Mouse (Mus musculus): ENCODE results near the gene Diaph3.
A peak's percentile ranks its signal among the peaks of the same experiment; 100 is the strongest.
"Not testable (repeated sequence)": the region's sequence is repeated elsewhere in the genome, so short reads cannot be mapped to it uniquely, and the experiment has no call there.

Diaph3 gene

DNA sequence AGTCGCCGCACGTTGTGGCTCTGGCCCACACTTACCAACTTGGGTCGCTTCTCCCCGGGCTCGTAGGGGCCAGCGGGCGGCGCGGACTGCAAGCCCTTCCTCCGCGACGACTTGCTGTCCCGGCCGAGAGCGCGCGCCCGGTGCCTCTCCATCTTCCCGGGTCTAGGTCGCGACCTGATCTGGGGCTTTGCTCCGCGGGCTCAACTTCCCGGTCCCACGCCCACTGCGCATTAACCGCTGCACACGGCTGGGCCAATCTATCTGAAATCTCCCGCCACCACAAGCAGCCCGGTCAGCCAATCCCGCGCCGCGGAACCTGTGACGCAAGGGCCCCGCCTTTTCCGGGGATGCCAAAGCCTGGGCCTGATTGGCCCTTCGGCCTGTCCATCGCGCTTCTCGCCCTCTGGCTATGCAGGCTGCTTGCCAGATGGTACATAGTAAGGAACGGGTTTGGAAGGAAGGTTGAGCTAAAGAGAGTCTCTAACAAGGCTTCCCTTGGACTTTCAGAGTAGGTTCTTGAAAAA is at the start of gene Diaph3:
Gene Diaph3 (minus strand): TSS at position 273 of the 524 bp plus-strand sequence.
- DNase-seq (ENCODE audit: low spot score) = peak; percentile 98

- DNase-seq (ENCODE audit: low spot score) = no peak
Measured at GRCm38 (mm10) chr14:87190685-87191084, 49.6 kb upstream of the Diaph3 start.

DNA sequence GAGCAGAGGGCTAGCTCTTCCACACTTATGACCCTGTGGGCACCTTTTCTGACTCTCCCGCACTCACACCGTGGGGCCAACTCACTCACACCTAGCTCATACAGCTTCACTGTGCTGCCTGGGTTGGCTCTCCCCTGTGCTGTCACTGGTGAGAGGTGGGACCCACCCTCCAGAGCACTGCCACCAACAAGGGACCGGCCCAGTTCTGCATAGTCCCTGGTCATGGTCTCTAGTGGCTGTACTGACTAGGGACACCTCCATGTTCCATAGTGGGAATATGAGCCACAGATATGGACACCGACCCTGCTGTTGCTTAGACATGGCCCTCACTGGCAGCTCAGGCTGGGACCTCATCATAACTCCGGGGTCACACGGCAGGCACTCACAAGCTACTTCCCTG is 30.5 kb upstream of the Diaph3 start:
- DNase-seq (ENCODE audit: low spot score) = no peak

DNA sequence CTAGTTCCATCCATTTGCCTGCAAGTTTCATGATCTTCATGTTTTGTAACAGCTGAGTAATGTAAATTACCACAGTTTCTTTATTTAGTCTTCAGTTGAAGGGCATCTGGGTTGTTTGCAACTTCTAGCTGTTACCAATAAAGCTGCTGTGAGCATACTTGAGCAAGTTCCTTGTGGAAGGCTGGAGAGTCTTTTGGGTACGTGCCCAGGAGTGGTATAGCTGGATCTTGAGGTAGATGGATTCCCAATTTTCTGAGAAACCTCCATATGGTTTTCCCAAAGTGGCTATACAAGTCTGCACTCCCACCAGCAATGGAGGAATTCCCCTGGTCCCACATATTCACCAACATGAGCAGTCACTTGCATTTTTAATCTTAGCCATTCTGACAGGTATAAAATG is 28.1 kb upstream of the Diaph3 start:
- no peak for DNase-seq (ENCODE audit: low spot score)

GRCm38 (mm10) chr14:87155621-87156238 is 14.7 kb upstream of the Diaph3 start:
- DNase-seq (ENCODE audit: low spot score) = no peak

- DNase-seq (ENCODE audit: low spot score) = no peak
Measured at GRCm38 (mm10) chr14:87149684-87150083, 8.6 kb upstream of the Diaph3 start.

DNA sequence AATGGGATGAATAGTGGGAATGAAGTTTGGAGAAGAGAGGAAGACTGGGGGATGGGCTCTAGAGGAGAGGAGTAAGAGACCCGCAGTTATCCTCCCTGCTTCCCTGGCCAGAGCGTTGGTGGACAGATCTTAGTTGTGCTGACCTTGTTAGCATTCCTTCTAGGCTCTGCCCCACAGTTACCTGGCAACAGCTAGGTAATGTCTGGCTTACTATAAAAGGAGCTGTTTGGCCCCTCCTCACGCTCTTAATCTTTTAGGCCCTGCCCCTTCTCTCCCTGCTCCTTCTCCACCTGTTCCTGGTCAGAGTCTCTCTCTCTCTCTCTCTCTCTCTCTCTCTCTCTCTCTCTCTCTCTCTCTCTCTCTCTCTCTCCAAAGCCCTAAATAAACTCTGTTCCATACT is 5.7 kb upstream of the Diaph3 start:
- no peak for DNase-seq (ENCODE audit: low spot score)

GRCm38 (mm10) chr14:87145351-87145750 is 4.3 kb upstream of the Diaph3 start:
- no peak for DNase-seq (ENCODE audit: low spot score)

DNA sequence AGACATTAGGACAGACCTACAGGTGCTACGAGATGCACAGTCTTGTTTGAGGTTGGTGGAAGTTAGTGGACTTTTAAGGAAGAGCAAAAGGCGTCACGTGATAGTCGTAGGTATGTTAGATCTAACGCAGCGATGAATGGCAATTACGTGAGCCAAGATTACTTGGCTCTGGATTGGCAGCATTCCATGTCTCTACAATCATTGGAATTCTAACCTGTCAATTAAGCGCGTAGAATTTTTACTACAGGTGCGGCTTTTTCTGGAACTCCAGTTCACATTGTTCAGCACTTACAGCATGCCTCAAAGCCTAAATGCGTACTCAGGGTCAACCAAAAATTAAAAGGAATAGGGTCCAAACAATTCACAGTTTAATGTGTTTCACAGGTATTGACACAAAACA is 742 bp upstream of the Diaph3 start:
- no peak for DNase-seq (ENCODE audit: low spot score)

DNA sequence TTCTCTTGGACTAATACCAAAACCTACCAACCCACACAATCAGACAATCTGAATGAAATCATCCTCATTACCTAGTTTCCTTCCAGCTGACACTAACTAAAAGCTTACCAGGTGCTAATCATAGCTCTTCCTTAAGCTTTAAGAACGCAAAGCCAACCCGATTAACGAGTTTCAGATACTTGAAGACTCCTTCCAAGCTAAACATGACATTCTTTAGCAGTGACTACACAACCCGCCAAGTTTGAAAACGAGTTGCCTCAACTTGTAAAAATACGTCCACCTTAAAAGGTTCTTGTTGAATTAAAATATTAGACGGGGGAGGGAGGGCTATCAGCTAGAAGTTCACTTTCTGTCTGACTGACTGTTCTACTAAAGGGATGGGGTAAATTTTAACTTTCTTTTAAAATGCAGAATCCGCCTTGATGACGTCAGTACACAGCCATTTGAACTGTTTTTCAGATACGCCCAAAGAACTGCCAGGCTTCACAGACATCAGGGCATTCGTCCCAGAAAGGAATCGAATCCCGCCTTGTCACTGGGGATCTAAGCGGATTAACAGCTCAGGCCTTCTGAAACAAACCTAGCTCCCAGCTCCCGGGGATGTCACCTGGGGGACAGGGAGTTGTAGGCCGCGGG is 590 bp downstream of the Diaph3 start:
- DNase-seq (ENCODE audit: low spot score) = no peak

DNA sequence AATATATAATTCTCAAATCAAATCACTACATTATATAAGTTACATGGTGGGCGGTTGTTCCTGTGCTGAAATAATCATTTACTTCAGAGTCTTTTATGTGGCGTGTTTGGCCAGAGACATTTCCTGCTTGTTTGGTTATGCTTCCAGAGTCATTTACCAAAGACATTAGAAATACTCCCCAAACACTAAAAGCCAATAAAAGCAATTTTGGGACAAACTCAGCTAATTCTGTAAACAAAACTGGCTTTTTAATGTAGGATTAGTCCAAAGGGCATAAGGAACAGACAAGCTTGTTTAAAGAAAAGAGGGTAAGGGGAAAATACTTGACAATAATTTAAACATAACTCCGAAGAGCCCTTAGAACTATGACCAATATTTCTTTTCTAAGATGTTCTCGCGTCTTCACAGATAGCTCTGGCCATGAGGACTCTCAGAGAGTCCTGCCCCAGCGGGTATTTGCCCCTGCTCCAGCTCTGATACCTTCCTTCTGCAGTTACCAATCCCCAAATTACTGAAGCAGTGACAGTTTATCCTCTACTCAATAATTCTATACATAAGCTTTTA is 14.9 kb downstream of the Diaph3 start:
- DNase-seq (ENCODE audit: low spot score) = no peak

DNA sequence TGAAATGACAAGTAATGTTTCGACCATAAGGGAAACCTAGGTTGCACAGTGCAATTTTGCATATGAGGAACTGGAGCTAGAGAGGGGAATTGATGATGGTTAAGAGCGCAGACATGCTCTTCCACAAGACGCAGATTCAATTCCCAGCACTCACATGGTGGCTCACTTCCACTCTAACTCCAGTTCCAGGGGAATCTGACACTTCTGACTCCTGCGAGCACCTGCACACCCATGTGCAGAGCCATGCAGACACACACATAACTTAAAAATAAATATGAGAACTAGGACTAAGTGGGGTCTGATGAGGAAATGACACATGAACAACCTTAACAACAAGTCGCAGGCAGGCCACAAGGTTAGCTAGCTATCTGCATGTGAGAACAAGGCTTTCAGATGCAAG is 15.5 kb downstream of the Diaph3 start:
- no peak for DNase-seq (ENCODE audit: low spot score)

DNA sequence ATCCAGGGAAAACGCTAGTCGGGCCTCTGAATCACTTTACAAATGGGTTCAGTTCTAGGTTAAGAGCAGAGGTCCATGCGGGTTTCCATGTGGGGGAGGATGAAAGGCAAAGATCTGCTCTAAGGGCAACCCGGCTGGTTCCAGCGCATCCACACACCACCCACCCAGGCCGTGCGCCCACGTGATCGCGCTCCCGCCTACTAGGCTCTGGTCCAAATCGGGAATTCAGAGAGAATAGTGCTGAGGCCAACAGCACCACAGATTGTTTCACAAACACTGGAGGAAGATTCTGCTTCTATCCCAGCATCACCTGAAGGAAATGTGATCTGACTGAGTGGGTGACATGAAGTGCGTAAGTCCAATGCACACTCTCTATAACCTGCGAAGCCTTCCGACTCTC is 17.9 kb downstream of the Diaph3 start:
- DNase-seq (ENCODE audit: low spot score) = peak; percentile 31

GRCm38 (mm10) chr14:87121868-87122267 is 19.2 kb downstream of the Diaph3 start:
- DNase-seq (ENCODE audit: low spot score) = no peak

GRCm38 (mm10) chr14:87110634-87111033 is 30.4 kb downstream of the Diaph3 start:
- no peak for DNase-seq (ENCODE audit: low spot score)

DNA sequence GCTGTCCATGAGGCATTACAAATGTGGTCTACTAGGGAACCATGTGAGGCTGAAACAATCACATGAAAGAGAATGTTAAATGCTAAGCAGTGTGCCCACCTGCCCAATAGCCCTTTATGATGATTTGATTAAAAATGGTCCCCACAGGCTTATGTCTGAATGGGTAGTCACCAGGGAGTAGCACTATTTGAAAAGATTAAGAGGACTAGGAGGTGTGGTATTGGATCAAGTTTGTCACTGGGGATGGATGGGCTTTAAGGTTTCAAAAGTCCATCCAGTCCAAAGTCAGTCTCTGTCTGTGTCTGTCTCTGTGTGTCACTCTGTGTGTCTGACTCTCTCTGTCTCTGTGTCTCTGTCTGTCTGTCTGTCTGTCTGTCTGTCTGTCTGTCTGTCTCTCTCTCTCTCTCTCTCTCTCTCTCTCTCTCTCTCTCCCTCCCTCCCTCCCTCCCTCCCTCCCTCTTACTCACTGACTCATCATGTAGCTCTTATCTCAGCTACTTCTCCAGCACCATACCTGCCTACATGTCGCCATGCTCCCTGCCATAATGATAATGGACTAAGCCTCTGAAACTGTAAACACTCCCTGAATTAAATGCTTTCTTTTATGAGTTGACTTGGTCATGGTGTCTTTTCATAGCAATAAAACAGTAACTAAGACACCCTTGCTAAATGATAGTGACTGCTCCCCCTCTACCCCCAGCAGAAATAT is 41.5 kb downstream of the Diaph3 start:
- no peak for DNase-seq (ENCODE audit: low spot score)

DNA sequence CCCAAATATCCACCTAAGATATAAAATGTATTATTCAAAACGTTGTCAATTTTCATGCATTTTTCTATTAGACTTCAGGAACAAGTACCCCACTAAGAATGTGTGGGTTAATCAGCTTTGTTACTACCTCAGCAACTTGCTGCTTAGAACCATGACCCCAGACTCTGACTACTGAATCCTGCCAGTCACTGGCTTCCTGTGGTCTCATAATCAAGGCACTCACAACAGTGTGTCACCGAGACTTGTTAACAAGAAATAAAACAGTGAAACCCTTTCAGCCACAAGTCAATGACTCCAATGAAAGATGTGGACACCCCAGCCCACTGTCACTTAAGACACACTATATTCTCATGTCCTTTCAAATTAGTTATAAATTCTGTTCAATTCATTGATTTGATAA is 42.9 kb downstream of the Diaph3 start:
- DNase-seq (ENCODE audit: low spot score) = no peak

- no peak for DNase-seq (ENCODE audit: low spot score)
Measured at GRCm38 (mm10) chr14:87091522-87091921, 49.5 kb downstream of the Diaph3 start.

DNA sequence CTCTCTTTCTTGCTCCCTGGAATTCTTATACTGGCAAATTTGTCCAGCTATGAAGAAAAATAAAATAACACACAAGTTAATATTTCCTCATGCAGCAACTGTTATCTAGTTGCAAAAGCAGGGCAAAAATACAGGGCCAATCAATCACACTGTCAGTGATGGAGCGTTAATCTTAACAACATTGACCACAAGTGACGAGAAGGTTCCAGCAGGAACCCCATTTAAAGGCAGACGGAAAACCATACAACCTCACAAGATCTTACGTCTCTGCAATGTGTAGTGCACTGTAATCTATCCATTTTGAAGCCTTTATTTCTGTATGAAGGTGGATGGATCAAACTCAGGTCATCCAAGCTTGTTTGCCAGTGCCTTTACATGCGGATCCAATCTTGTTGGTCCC is 49.9 kb downstream of the Diaph3 start:
- DNase-seq (ENCODE audit: low spot score) = no peak

DNA sequence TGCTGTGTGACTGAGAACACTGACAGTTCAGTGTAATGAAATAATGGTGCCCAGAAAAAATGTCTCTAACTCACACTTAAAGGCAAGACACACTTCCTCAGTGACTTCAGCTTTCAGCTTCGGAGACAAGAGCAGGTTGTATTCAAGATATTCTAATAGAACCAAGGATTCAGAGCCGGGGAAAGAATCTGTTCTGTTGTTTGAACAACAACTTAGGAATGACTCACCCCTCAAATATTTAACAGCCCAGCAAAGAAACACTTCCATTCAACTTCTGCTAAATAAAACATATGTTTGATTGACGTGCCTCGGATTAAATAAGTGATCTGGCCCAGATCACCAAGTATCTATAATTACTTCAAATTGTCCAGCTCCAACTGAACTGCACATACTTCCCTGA is 52.1 kb downstream of the Diaph3 start:
- no peak for DNase-seq (ENCODE audit: low spot score)

DNA sequence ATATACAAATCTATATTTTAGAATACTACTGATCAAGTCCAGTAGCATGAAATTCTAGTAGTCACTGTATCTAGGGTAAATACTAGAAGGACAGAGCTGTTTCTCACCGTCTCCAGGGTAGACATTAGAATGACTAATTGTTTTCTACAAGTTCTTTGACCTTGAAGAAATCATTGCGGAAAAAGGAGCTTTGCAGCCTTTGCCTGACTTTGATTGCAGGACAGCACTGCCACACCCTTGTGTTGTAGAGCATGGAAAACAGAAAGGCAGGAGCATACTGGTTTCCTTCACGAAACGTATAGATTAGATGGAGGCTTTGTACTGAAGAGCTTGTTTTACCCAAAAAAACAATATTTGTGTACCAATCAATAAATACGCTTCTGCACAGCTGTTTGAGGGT is 52.6 kb downstream of the Diaph3 start:
- no peak for DNase-seq (ENCODE audit: low spot score)

- DNase-seq (ENCODE audit: low spot score) = no peak
Measured at GRCm38 (mm10) chr14:87087996-87088395, 53.0 kb downstream of the Diaph3 start.

- DNase-seq (ENCODE audit: low spot score) = not testable (repeated sequence)
Measured at GRCm38 (mm10) chr14:87084906-87085305, 56.1 kb downstream of the Diaph3 start.
